Mouse (Mus musculus) T-cell, adult 2 months (primary cell): ENCODE measurements around the gene Gjd2.
A peak's percentile ranks its signal among the peaks of the same experiment; 100 is the strongest.

ENCODE experiments used
- DNase-seq: peaks from one replicate; pipeline ENCODE4 v3.0.0; 2022; ENCODE audit warnings: low spot score

Gene Gjd2

GRCm38 (mm10) chr2:114012749-114013211 is 639 bp downstream of the Gjd2 start:
- no peak for DNase-seq

- DNase-seq = no peak
These were observed 1.6 kb downstream of the Gjd2 start for GRCm38 (mm10) chr2:114011838-114012237.

GRCm38 (mm10) chr2:114008321-114008720 is 5.1 kb downstream of the Gjd2 start:
- DNase-seq = no peak

GRCm38 (mm10) chr2:113997484-113997883 is 15.9 kb downstream of the Gjd2 start:
- no peak for DNase-seq

GRCm38 (mm10) chr2:113996930-113997329 is 16.5 kb downstream of the Gjd2 start:
- no peak for DNase-seq

GRCm38 (mm10) chr2:113984890-113985289 is 28.5 kb downstream of the Gjd2 start:
- no peak for DNase-seq

GRCm38 (mm10) chr2:113980664-113981063 is 32.8 kb downstream of the Gjd2 start:
- DNase-seq = no peak

GRCm38 (mm10) chr2:113978151-113978771 is 35.2 kb downstream of the Gjd2 start:
- no peak for DNase-seq

GRCm38 (mm10) chr2:113973950-113974349 is 39.5 kb downstream of the Gjd2 start:
- no peak for DNase-seq

- peak; percentile 5 for DNase-seq
These were observed 47.0 kb downstream of the Gjd2 start for GRCm38 (mm10) chr2:113966421-113966820.
